Mouse (Mus musculus) heart, postnatal 25 days (tissue): ENCODE data around the gene Olfr112. TPM values are rescaled to one million over a fixed set of nuclear protein-coding genes. Genes with fewer than 3 reads are reported as not detected.
"Not testable (repeated sequence)": the region's sequence is repeated elsewhere in the genome, so short reads cannot be mapped to it uniquely, and the experiment has no call there.

Experiments
- DNase-seq: peaks from one replicate; pipeline ENCODE4 v3.0.0; 2022; ENCODE audit warnings: low spot score
- intact Hi-C: fragments of 180-260 bp; cut with DNase I; formaldehyde crosslinking; loops from one replicate; pipeline ENCODE4 v1.15.1; 2025
- total RNA-seq, 2 experiments: library from RNA; stranded (reverse); gene quantifications; 2 replicates each; pipeline ENCODE4 v1.2.3; 2021

Gene Olfr112
- not detected for total RNA-seq

DNA sequence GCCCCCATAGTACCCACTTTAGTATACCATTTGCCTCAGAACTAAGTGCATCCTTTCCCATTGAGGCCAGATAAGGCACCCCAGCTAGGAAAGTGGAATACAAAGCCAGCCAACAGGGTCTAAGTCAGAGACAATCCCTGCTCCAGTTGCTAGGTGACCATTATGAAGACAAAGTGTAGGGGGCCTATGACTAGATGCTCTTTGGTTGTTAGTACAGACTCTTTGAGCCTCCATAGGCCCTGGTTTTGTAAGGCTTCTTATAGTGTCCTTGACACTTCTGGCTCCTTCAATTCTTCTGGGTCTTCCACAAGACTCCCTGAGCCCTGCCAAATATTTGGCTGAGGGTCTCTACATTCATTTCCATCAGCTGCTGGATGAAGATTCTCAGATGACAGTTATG lies at the start of gene Olfr112:
Olfr112 (minus strand) TSS at position 101 of the 400 bp plus-strand sequence.
- intact Hi-C loops: no loop called here

DNA sequence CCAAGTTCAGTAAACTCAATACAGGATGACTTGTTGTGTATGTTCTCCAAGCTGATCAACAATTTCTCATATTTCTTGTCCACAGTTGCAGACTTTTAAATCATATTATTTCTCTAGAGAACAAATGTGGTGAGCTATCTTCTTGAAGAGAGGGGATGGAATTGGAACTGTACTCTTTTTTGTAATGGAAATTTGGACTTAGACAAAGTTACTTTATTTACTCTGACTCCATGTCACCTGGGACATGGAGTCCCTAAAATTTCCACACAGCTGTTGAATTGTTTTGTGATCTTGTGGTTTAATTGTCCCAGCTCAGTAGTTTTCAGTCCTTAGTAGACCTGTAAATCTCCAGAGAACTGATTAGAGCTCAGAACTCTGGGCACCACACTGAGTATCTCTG lies 23.4 kb upstream of the Olfr112 start, which contains the start of gene Olfr114:
Olfr114 (minus strand) TSS at position 101 of the 400 bp plus-strand sequence.
- no peak for DNase-seq
- intact Hi-C loops: no loop called here

More for the DNA sequence above, at the start of gene Olfr112:
- DNase-seq: no peak

GRCm38 (mm10) chr17:37577563-37577962 lies 8.3 kb upstream of the Olfr112 start, which contains the start of gene Olfr113:
Olfr113 (minus strand) TSS chr17:37577663.
- no peak for DNase-seq
- intact Hi-C loops: no loop called here

DNA sequence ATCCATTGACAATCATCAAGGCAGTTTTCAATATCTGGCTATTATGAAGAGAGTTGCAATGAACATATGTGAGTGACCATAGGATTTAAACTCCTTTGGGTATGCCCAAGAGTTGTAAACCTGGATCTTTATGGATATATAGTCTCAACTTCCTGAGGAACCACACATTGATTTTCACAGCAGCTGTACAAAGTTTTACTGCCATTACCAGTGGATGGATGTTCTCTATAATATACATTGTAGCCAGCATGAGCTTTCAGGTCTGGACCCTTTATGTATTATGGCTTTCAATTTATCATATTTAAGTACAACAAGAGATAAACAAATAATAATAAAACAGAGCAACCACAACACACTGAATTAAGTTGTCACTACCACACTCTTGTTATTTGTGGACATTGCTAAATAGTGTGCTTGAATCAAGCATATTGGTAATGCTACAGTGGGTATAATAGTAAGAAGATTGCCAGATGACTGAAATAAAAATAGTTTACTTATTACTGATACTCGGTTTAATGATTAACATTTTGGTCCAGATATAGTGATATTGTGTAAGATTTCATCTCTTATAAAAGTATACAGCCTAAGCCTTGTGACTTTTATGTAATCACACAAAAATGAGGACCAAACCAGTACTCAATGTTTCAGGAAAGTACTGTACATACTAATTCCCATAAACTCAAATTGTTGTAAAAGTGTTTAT lies 10.2 kb downstream of the Olfr112 start:
- intact Hi-C loops: loop anchor here (1.0 kb wide), 1 partner anchor 8 kb away; no protein-coding TSS in a partner anchor
- no peak for DNase-seq

- DNase-seq: no peak
- intact Hi-C loops: no loop called here
Observed at GRCm38 (mm10) chr17:37543800-37544435, 25.3 kb downstream of the Olfr112 start.

DNA sequence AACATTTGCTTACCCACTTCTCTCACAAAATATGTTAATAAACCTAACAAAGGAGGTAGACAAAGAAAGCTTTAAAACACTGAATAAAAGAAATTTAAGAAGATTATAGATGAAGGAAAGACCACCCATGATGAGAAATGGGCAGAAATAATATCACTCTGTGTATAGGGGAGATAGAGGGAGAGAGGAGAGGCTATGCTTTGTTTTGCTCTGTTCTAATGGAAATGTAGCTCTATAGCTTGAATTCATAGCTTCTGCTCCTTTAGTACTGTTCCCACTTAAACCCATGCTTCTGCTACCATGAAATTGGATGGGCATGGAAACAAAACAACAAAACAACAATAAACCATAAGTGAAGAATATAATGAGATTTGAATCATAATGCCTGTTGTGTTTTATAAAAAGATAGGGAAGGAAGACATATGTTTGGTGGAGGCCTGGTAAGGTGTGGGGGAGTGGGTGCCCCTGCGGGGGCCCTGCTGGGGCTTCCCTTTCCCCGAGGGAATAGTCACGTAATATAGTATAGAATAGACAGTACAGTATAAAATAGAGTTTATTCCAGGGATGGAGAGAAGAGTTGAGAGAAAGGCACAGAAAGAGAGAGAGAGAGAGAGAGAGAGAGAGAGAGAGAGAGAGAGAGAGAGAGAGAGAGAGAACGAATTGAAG lies 27.7 kb downstream of the Olfr112 start:
- intact Hi-C loops: no loop called here
- DNase-seq: no peak

- intact Hi-C loops, DNase-seq: not testable (repeated sequence)
Observed at GRCm38 (mm10) chr17:37538416-37538815, 30.8 kb downstream of the Olfr112 start.

GRCm38 (mm10) chr17:37535173-37535572 lies 34.1 kb downstream of the Olfr112 start:
- intact Hi-C loops: no loop called here
- DNase-seq: no peak

- intact Hi-C loops, DNase-seq: not testable (repeated sequence)
Observed at GRCm38 (mm10) chr17:37525427-37525826, 43.8 kb downstream of the Olfr112 start.

DNA sequence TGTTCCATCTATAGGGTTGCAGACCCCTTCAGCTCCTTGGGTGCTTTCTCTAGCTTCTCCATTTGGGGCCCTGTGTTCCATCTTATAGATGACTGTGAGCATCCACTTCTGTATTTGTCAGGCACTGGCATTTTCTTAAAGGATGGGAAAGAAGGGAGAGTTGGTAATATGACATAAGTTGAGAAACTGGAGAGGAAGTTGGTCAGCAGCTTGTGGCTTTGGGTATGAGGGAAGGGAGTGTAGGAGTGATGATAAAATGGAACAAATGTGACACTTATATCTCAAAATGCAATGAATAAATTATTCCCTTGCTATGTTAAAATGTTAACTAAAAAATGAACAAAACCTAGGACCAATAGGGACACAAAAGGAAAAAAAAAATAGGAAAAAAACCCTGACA lies 44.6 kb downstream of the Olfr112 start:
- intact Hi-C loops, DNase-seq: not testable (repeated sequence)

Other genes starting within 250 kb of the Olfr112 start
- not detected for gene Olfr103, start 229.8 kb downstream of the Olfr112 start, total RNA-seq
- not detected for gene Olfr104-ps, start 209.9 kb downstream of the Olfr112 start, total RNA-seq
- not detected for gene Olfr105-ps, start 190.4 kb downstream of the Olfr112 start, total RNA-seq
- not detected for gene Olfr106-ps, start 179.1 kb downstream of the Olfr112 start, total RNA-seq
- gene Olfr107, start 170.2 kb downstream of the Olfr112 start, total RNA-seq: not detected
- not detected for gene Olfr108, start 124.0 kb downstream of the Olfr112 start, total RNA-seq
- not detected for gene Olfr109, start 110.5 kb downstream of the Olfr112 start, total RNA-seq
- not detected for gene H2-M2, start 85.9 kb downstream of the Olfr112 start, total RNA-seq
- not detected for gene Olfr110, start 77.0 kb downstream of the Olfr112 start, total RNA-seq
- not detected for gene Olfr111, start 61.4 kb downstream of the Olfr112 start, total RNA-seq
- gene Olfr113, start 8.2 kb upstream of the Olfr112 start, total RNA-seq: not detected
- not detected for gene Olfr114, start 23.3 kb upstream of the Olfr112 start, total RNA-seq
- gene Olfr115, start 57.7 kb upstream of the Olfr112 start, total RNA-seq: not detected
- gene Olfr116, start 57.7 kb upstream of the Olfr112 start, total RNA-seq: not detected
- gene Olfr117, start 94.3 kb upstream of the Olfr112 start, total RNA-seq: not detected
- gene Olfr118, start 97.5 kb upstream of the Olfr112 start, total RNA-seq: not detected
- not detected for gene Olfr119, start 127.1 kb upstream of the Olfr112 start, total RNA-seq
- gene Olfr120, start 152.4 kb upstream of the Olfr112 start, total RNA-seq: not detected
- not detected for gene Olfr121, start 179.4 kb upstream of the Olfr112 start, total RNA-seq
- not detected for gene Olfr122, start 199.2 kb upstream of the Olfr112 start, total RNA-seq
- not detected for gene Olfr123, start 224.1 kb upstream of the Olfr112 start, total RNA-seq
- gene Olfr124, start 230.4 kb upstream of the Olfr112 start, total RNA-seq: not detected